ENCODE assay signal across 24 mouse cellular contexts in the genomic region with DNA sequence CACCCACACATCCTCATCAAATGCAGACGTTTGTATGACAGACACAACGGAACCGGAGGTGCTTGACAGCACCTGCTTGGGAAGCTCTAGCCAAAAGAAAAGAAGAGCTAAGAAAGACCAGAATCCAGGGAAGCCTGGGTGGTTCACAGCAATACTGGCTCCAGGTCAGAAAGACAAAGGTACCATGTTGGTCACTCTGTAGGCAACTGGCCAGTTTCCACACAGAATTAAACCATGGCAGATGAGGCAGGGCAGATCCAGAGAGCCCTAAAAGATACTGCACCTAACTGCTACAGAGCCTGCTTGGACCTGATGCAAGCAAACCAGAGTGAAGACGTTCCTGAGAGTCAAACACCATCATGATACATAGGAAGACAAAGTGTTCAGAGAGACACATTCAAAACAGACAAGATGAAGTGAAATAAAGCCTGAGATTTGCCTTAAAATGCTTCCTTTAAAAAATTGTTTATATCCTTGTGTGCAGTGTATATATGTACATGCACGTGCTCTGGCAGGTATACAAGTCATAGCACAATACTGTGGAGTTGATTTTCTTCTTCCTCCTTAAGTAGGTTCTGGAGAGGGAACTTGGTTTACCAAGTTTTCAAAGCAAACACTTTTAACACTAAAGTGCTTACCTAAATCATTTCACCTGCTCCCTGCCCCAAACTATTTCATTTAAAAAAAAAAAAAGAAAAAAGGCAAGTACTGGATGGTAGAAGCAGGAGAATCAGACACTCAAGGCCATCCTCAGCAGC. TPM values are rescaled to one million over a fixed set of nuclear protein-coding genes. Genes with fewer than 3 reads are reported as not detected.
DNase-seq lines count a peak whose midpoint lies in the region; ATAC-seq and TF ChIP-seq lines count a peak whose summit lies in the region.
"Had no signal": no experiment of that assay in that cellular context is flagged by ENCODE, and none has a peak within 500 bp of the region (broad histone marks: within the 10 kb centered on the region; RNA-seq: fewer than 3 reads in every experiment).

No protein-coding gene starts in this region.

- peak; percentile 27 for DNase-seq in lung, postnatal 36 days
- no peak for DNase-seq in lung, postnatal 14 days
- DNase-seq in cerebellum, adult 18-20 months = peak; percentile 36 to 55
- peak; percentile 16 to 20 for DNase-seq in cerebellum, postnatal 10 days
- DNase-seq in kidney, adult 2 months = no peak
- DNase-seq: adrenal gland, postnatal 25 days; gastrocnemius, postnatal 14 days; heart, postnatal 14 days; kidney, adult 18-20 months; kidney, postnatal 4 days; layer of hippocampus, postnatal 36 days; liver; midbrain, embryonic 14.5 days; thymus, postnatal 4 days had no signal

- no peaks in the 10 kb centered on the region for H3K4me1 ChIP-seq in kidney, adult 2 months (ENCODE audit: control insufficient read depth, insufficient read depth, low read length)
- no peaks in the 10 kb centered on the region for H3K4me1 ChIP-seq in midbrain, embryonic 15.5 days
- H3K4me1 ChIP-seq: hindbrain, embryonic 10.5 days; hindbrain, embryonic 15.5 days; lung, embryonic 15.5 days had no signal

- ATAC-seq in monocyte, adult 5-6 weeks (replicated peaks; ENCODE audit: insufficient number of reproducible peaks, low FRiP score, low TSS enrichment, poor library complexity, severe bottlenecking) = no peak
- no peak for ATAC-seq in midbrain, embryonic 15.5 days (replicated peaks)
- ATAC-seq: CD4-positive, CD25-positive, alpha-beta regulatory T cell, adult 4 months; forebrain, embryonic 13.5 days; inflammation-experienced regulatory T-cells, adult 6 months had no signal

- no peak overlapping the region for H3K27ac ChIP-seq in kidney, adult 2 months (ENCODE audit: insufficient read depth, low read depth, low read length)
- H3K27ac ChIP-seq in midbrain, embryonic 15.5 days = no peak overlapping the region
- H3K27ac ChIP-seq: forebrain, embryonic 13.5 days; hindbrain, embryonic 10.5 days; hindbrain, embryonic 15.5 days; kidney, postnatal 0 days; liver, embryonic 14.5 days; lung, embryonic 15.5 days had no signal

- H3K9me3 ChIP-seq in midbrain, embryonic 15.5 days = no peaks in the 10 kb centered on the region
- H3K9me3 ChIP-seq: forebrain, embryonic 13.5 days; hindbrain, embryonic 10.5 days; hindbrain, embryonic 15.5 days; lung, embryonic 15.5 days had no signal

- no peak for TF ChIP-seq CTCF in kidney, adult 2 months (conservative IDR thresholded peaks at IDR 0.05; ENCODE audit: insufficient read depth, insufficient read length, low read depth, low read length)

- H3K27me3 ChIP-seq in kidney, adult 2 months (replicated peaks; ENCODE audit: control insufficient read depth, insufficient read depth, low read length) = no peaks in the 10 kb centered on the region
- H3K27me3 ChIP-seq in midbrain, embryonic 15.5 days (replicated peaks) = no peaks in the 10 kb centered on the region
- H3K27me3 ChIP-seq: forebrain, embryonic 13.5 days; hindbrain, embryonic 15.5 days; lung, embryonic 15.5 days had no signal

- TF ChIP-seq POLR2A in kidney, adult 2 months (IDR thresholded peaks at IDR 0.05; ENCODE audit: low read depth, low read length) = no peak

- no peak overlapping the region for H3K9ac ChIP-seq in midbrain, embryonic 15.5 days
- H3K9ac ChIP-seq: forebrain, embryonic 13.5 days; hindbrain, embryonic 15.5 days; liver, embryonic 14.5 days; lung, embryonic 15.5 days had no signal

- no peak overlapping the region for H3K4me2 ChIP-seq in midbrain, embryonic 15.5 days
- H3K4me2 ChIP-seq: forebrain, embryonic 13.5 days; hindbrain, embryonic 15.5 days; lung, embryonic 15.5 days had no signal

- no peak overlapping the region for H3K4me3 ChIP-seq in kidney, adult 2 months (ENCODE audit: insufficient read depth, low read depth, low read length)
- no peak overlapping the region for H3K4me3 ChIP-seq in midbrain, embryonic 15.5 days
- H3K4me3 ChIP-seq: forebrain, embryonic 13.5 days; hindbrain, embryonic 10.5 days; hindbrain, embryonic 15.5 days; lung, embryonic 15.5 days had no signal

- peaks cover 2% of the 10 kb centered on the region; the same call in 1 of the 2 replicates for H3K36me3 ChIP-seq in kidney, adult 2 months (ENCODE audit: control insufficient read depth, insufficient read depth, low read length)
- peaks cover 45% of the 10 kb centered on the region for H3K36me3 ChIP-seq in midbrain, embryonic 15.5 days (replicated peaks)

- 58% methylated on average over 5 of the region's 5 CpGs for WGBS in kidney, adult 2 months
- WGBS in midbrain, embryonic 15.5 days = 71% methylated on average over 5 of the region's 5 CpGs

RNA-seq across cellular contexts. Expression of a gene that starts 44.3 kb away (rescaled TPM):
- total RNA-seq in monocyte, adult 5-6 weeks (2017) = 36.6 to 103 TPM (median 38.8 TPM) in 3 replicates
- polyA plus RNA-seq in kidney, adult 2 months (2012; rRNA removed) = 18.4 and 19.8 TPM in 2 replicates
- polyA plus RNA-seq in midbrain, embryonic 15.5 days (2015; fragmentation: Nextera tagmentation; extraction: Ambion mirVana) = 9.6 and 11.1 TPM in 2 replicates

Comparison
In these comparisons a context has a peak if more than half of its experiments do, and no peak if none do; other contexts are left out.
1. DNase-seq: peak in lung, postnatal 36 days (single experiment), cerebellum, adult 18-20 months (2 of 2) and cerebellum, postnatal 10 days (2 of 2); none in lung, postnatal 14 days (single experiment) and kidney, adult 2 months (single experiment).